Mouse (Mus musculus) neural tube, embryonic 12.5 days (tissue): ENCODE measurements around the gene Ubr7. TPM values are rescaled to one million over a fixed set of nuclear protein-coding genes. Genes with fewer than 3 reads are reported as not detected.

Experiments used
- ATAC-seq: fragments of 200-750 bp; cut with Nextera tagmentation; 2 replicates; pipeline ENCODE4 v1.8.0; 2017; ENCODE audit warnings: low read depth, mild to moderate bottlenecking, moderate TSS enrichment, moderate library complexity; ENCODE audit not compliant: low FRiP score
- H3K27ac ChIP-seq: fragments of 300-500 bp; sonication (generic); 2 replicates; pipeline ENCODE4 v1.5.1; 2016
- H3K27me3 ChIP-seq: fragments of 300-500 bp; sonication (generic); replicated peaks from 2 replicates; pipeline ENCODE4 v1.6.1; 2016; ENCODE audit warnings: mild to moderate bottlenecking
- H3K36me3 ChIP-seq: fragments of 300-500 bp; sonication (generic); 2 replicates; pipeline ENCODE4 v1.6.1; 2016; ENCODE audit warnings: mild to moderate bottlenecking
- H3K4me1 ChIP-seq: fragments of 300-500 bp; sonication (generic); 2 replicates; pipeline ENCODE4 v1.6.1; 2016
- H3K4me2 ChIP-seq: fragments of 300-500 bp; sonication (generic); replicated peaks from 2 replicates; pipeline ENCODE4 v1.6.1; 2016; ENCODE audit warnings: mild to moderate bottlenecking
- H3K4me3 ChIP-seq: fragments of 300-500 bp; sonication (generic); 2 replicates; pipeline ENCODE4 v1.5.1; 2016
- H3K9ac ChIP-seq: fragments of 300-500 bp; sonication (generic); 2 replicates; pipeline ENCODE4 v1.6.1; 2016; ENCODE audit warnings: mild to moderate bottlenecking
- H3K9me3 ChIP-seq: fragments of 300-500 bp; sonication (generic); 2 replicates; pipeline ENCODE4 v1.6.1; 2016; ENCODE audit warnings: mild to moderate bottlenecking
- WGBS: fragments of 180-500 bp; shearing (Covaris S2); methylation state at CpG from one replicate; pipeline ENCODE4 v1.1.7; 2016; 5-methylcytosine and 5-hydroxymethylcytosine counted together
- polyA plus RNA-seq: library from polyadenylated mRNA; unstranded; fragments of >200 nt; fragmentation: Nextera tagmentation; extraction: Ambion mirVana; gene quantifications from 2 replicates; pipeline ENCODE4 v1.2.1, GENCODE M21; 2016

The Ubr7 gene
- 46.9 and 48.1 TPM in 2 replicates for polyA plus RNA-seq

- WGBS, result under 1% methylated on average over 73 of the region's 73 CpGs
- peaks cover 19% of the 10 kb centered on the region for H3K4me1 ChIP-seq
- H3K4me2 ChIP-seq, result peak within 1 kb of the TSS; percentile 90
- ATAC-seq, result peak; percentile 98
- H3K27me3 ChIP-seq, result no peaks in the 10 kb centered on the region
- H3K36me3 ChIP-seq, result peaks cover 5% of the 10 kb centered on the region
- peak within 1 kb of the TSS; percentile 82 for H3K4me3 ChIP-seq
- peak within 1 kb of the TSS; percentile 69 for H3K9ac ChIP-seq
- H3K27ac ChIP-seq, result peak within 1 kb of the TSS; percentile 59; the same call in 1 of the 2 replicates
- no peaks in the 10 kb centered on the region for H3K9me3 ChIP-seq
Measured at GRCm38 (mm10) chr12:102757689-102758402, at the start of gene Ubr7, which contains the start of the genes Gm28051 and Gon7. Gene Ubr7, plus strand, starts transcription at chr12:102757967. Gene Gm28051, minus strand, starts transcription at chr12:102757765. Gene Gon7, minus strand, starts transcription at chr12:102757803.

- H3K4me3 ChIP-seq, result no peak overlapping the region
- H3K4me2 ChIP-seq, result no peak overlapping the region
- no peaks in the 10 kb centered on the region for H3K27me3 ChIP-seq
- no peak overlapping the region for H3K27ac ChIP-seq
- no peaks in the 10 kb centered on the region for H3K36me3 ChIP-seq
- H3K4me1 ChIP-seq, result peaks cover 17% of the 10 kb centered on the region
- no peak for ATAC-seq
- WGBS, result 84% methylated on average over 11 of the region's 11 CpGs
- no peak overlapping the region for H3K9ac ChIP-seq
- H3K9me3 ChIP-seq, result no peaks in the 10 kb centered on the region
Measured at GRCm38 (mm10) chr12:102708220-102708619, 49.5 kb upstream of the Ubr7 start.

- Histone ChIP-seq H3K27me3 (no peaks in the 10 kb centered on the region), H3K4me1 (peaks cover 4% of the 10 kb centered on the region), H3K36me3 (no peaks in the 10 kb centered on the region), H3K4me2 (no peak overlapping the region), H3K27ac (no peak overlapping the region), H3K4me3 (no peak overlapping the region), H3K9me3 (no peaks in the 10 kb centered on the region), H3K9ac (no peak overlapping the region)
- 92% methylated on average over 5 of the region's 5 CpGs for WGBS
- ATAC-seq, result no peak
Measured at GRCm38 (mm10) chr12:102709896-102710295, 47.9 kb upstream of the Ubr7 start.

GRCm38 (mm10) chr12:102710851-102711375 lies 46.9 kb upstream of the Ubr7 start:
- WGBS, result 64% methylated on average over 4 of the region's 4 CpGs
- no peaks in the 10 kb centered on the region for H3K27me3 ChIP-seq

GRCm38 (mm10) chr12:102713153-102713865 lies 44.5 kb upstream of the Ubr7 start:
- H3K36me3 ChIP-seq, result no peaks in the 10 kb centered on the region
- no peak overlapping the region for H3K4me3 ChIP-seq
- no peak overlapping the region for H3K4me2 ChIP-seq
- H3K4me1 ChIP-seq, result no peaks in the 10 kb centered on the region
- no peaks in the 10 kb centered on the region for H3K27me3 ChIP-seq
- H3K9ac ChIP-seq, result no peak overlapping the region
- no peak for ATAC-seq
- no peak overlapping the region for H3K27ac ChIP-seq
- WGBS, result 74% methylated on average over 20 of the region's 20 CpGs
- no peaks in the 10 kb centered on the region for H3K9me3 ChIP-seq

More at GRCm38 (mm10) chr12:102710851-102711375, 46.9 kb upstream of the Ubr7 start:
- no peak overlapping the region for H3K4me3 ChIP-seq
- H3K9ac ChIP-seq, result no peak overlapping the region
- ATAC-seq, result no peak
- H3K27ac ChIP-seq, result no peak overlapping the region
- no peak overlapping the region for H3K4me2 ChIP-seq
- H3K9me3 ChIP-seq, result no peaks in the 10 kb centered on the region
- no peaks in the 10 kb centered on the region for H3K4me1 ChIP-seq
- H3K36me3 ChIP-seq, result no peaks in the 10 kb centered on the region

GRCm38 (mm10) chr12:102714116-102714515 lies 43.7 kb upstream of the Ubr7 start:
- ATAC-seq, result no peak
- H3K9ac ChIP-seq, result no peak overlapping the region
- H3K4me2 ChIP-seq, result no peak overlapping the region
- no peaks in the 10 kb centered on the region for H3K27me3 ChIP-seq
- H3K4me1 ChIP-seq, result no peaks in the 10 kb centered on the region
- 68% methylated on average over 2 of the region's 2 CpGs for WGBS
- no peaks in the 10 kb centered on the region for H3K36me3 ChIP-seq
- H3K4me3 ChIP-seq, result no peak overlapping the region
- H3K9me3 ChIP-seq, result no peaks in the 10 kb centered on the region
- H3K27ac ChIP-seq, result no peak overlapping the region

- ATAC-seq, result no peak
- Histone ChIP-seq H3K4me3 (no peak overlapping the region), H3K4me2 (no peak overlapping the region), H3K27ac (no peak overlapping the region), H3K9me3 (no peaks in the 10 kb centered on the region), H3K9ac (no peak overlapping the region), H3K36me3 (no peaks in the 10 kb centered on the region), H3K27me3 (no peaks in the 10 kb centered on the region), H3K4me1 (no peaks in the 10 kb centered on the region)
- WGBS, result 82% methylated on average over 10 of the region's 10 CpGs
Measured at GRCm38 (mm10) chr12:102714654-102715395, 42.9 kb upstream of the Ubr7 start.

- Histone ChIP-seq H3K9me3 (no peaks in the 10 kb centered on the region), H3K4me3 (no peak overlapping the region), H3K9ac (no peak overlapping the region), H3K4me2 (no peak overlapping the region), H3K27ac (no peak overlapping the region), H3K36me3 (no peaks in the 10 kb centered on the region), H3K27me3 (no peaks in the 10 kb centered on the region), H3K4me1 (no peaks in the 10 kb centered on the region)
- ATAC-seq, result peak; percentile 50; the same call in 1 of the 2 replicates
- 33% methylated on average over 13 of the region's 13 CpGs for WGBS
Measured at GRCm38 (mm10) chr12:102719552-102720315, 38.0 kb upstream of the Ubr7 start.

- no peaks in the 10 kb centered on the region for H3K4me1 ChIP-seq
- H3K9ac ChIP-seq, result no peak overlapping the region
- H3K36me3 ChIP-seq, result no peaks in the 10 kb centered on the region
- no peak overlapping the region for H3K4me2 ChIP-seq
- H3K9me3 ChIP-seq, result no peaks in the 10 kb centered on the region
- no peak overlapping the region for H3K4me3 ChIP-seq
- no peak for ATAC-seq
- H3K27me3 ChIP-seq, result no peaks in the 10 kb centered on the region
- H3K27ac ChIP-seq, result no peak overlapping the region
- 52% methylated on average over 11 of the region's 11 CpGs for WGBS
Measured at GRCm38 (mm10) chr12:102722451-102722850, 35.3 kb upstream of the Ubr7 start.

GRCm38 (mm10) chr12:102722966-102723365 lies 34.8 kb upstream of the Ubr7 start:
- no peaks in the 10 kb centered on the region for H3K9me3 ChIP-seq
- H3K4me1 ChIP-seq, result no peaks in the 10 kb centered on the region
- no peak overlapping the region for H3K4me2 ChIP-seq
- H3K27me3 ChIP-seq, result no peaks in the 10 kb centered on the region
- H3K4me3 ChIP-seq, result no peak overlapping the region
- no peak overlapping the region for H3K9ac ChIP-seq
- H3K27ac ChIP-seq, result no peak overlapping the region
- H3K36me3 ChIP-seq, result no peaks in the 10 kb centered on the region
- WGBS, result 75% methylated on average over 8 of the region's 8 CpGs
- ATAC-seq, result no peak

GRCm38 (mm10) chr12:102723861-102724260 lies 33.9 kb upstream of the Ubr7 start:
- Histone ChIP-seq H3K27me3 (no peaks in the 10 kb centered on the region), H3K9ac (no peak overlapping the region), H3K27ac (no peak overlapping the region), H3K4me1 (no peaks in the 10 kb centered on the region), H3K4me2 (no peak overlapping the region), H3K4me3 (no peak overlapping the region), H3K9me3 (no peaks in the 10 kb centered on the region), H3K36me3 (no peaks in the 10 kb centered on the region)
- WGBS, result 84% methylated on average over 6 of the region's 6 CpGs
- ATAC-seq, result no peak
